Mouse (Mus musculus): ENCODE measurements at regions not wholly inside any gene's neighbourhood (a gene's known extent, or its start where the extent isn't known, plus 50 kb on each side); places are given as distances from the start of the nearest gene placed in this dataset.

DNA sequence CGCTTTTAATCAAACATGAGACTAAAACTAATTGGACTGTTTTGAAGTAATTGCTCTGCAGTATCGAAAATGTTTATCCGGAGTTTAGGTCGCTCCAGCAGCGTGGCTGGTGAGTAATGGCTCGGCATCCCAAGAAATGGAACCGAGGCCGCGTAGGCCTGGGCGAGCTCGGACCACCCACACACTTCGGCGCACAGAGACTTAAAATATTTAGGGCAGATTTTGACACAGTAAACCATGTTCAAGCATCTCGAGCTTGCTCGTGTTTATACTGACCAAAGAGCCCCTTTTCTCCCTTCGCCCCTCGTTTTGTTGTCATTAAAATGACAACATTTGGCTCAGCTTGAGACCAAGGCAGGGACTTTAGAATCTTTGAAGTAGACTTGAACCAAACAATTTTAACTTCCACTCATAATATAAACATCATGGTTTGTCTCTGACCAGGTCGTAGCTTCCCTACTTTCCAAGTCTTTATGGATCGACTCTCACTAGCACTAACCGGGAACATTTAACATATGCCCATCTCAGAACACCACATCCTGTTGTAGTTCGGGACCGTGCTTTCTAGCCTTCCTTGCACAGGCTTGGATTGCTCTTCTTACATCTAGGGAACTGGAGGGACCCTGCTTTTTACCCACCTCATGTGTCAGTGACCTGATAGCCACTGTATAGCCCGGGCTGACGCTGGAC is 223.0 kb upstream of the Map3k1 start:
- TF ChIP-seq CTCF (IDR thresholded peaks at IDR 0.05; ENCODE audit: extremely low read depth, insufficient read length, insufficient replicate concordance, low read depth, low read length) = no peak
- TF ChIP-seq POLR2A (IDR thresholded peaks at IDR 0.05; ENCODE audit: low read depth, low read length) = no peak

Data from small intestine, adult 2 months (tissue).